Mouse (Mus musculus) embryonic fibroblast, embryonic 13.5 days (primary cell): ENCODE results near the gene Vmn1r42.

ENCODE experiments used
- CTCF ChIP-seq: IDR thresholded peaks from 2 replicates; pipeline ENCODE4 v1.5.1; 2011; ENCODE audit warnings: mild to moderate bottlenecking, control low read depth, low read length, moderate library complexity, borderline replicate concordance; ENCODE audit not compliant: insufficient read depth
- POLR2A ChIP-seq: IDR thresholded peaks from 2 replicates; pipeline ENCODE4 v1.6.1; 2011; ENCODE audit warnings: low read depth, mild to moderate bottlenecking, control low read depth, low read length, moderate library complexity

DNA sequence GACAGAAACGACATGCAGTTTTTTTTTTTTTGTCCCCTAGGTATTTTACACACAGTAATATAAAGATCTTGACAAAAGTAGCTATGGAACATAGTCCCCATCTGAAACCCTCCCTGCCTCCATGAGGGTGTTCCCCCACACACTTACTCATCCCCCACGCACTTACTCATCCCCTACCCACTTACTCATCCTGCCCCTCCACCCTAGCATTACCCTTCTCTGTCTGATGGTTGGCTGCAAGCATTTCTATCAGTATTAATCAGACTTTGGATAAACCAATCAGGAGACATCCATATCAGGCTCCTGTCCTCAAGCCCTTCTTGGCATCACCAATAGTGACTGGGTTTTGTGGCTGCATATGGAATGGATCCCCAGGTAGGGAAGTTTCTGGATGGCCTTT is 750 bp upstream of the Vmn1r42 start:
- TF ChIP-seq POLR2A (no peak), CTCF (no peak)
